Mouse (Mus musculus): ENCODE data around the gene Nek7. TPM values are rescaled to one million over a fixed set of nuclear protein-coding genes. Genes with fewer than 3 reads are reported as not detected.

The Nek7 gene
- polyA plus RNA-seq, 1 experiment, result 9.7 TPM

DNA sequence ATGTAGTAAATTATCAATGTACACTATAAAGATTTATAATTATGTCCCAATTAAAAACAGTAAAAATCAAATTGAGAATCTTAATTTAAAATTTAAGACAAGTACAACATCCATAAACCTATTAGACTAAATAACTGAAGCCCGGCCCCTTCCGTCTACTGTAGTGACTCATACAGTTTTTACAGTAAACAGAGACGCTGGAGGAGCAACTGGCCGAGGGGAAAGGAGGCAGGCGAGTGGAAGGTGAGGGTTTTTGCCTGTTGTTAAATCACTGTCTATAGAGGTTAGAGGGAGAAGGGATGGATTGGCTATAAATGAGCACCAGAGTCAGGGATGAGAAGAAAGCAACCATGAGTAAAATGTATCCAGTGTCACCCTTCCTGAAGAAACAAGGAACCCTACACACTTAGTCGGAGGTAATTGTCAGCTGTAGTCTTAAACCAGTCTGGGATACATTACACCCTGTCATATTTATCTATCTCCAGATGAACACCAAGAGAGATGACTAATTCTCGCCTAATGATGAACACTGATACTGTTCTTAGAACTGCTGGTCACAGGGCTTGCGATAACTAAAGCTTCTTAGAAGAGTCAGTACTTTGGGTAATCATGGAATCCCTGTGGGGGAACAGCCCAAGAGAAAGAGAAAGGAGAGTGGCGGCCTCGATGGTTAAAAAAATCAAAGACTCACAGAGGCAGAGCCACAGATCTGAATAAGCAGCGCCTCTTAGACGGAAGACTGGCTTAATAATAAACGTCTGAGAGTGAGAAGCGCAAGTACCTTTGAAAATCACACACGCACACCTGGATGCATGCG, 84.0 kb downstream of the Nek7 start:
- Histone ChIP-seq H3K36me3 (ENCODE audit: control insufficient read depth, insufficient read depth, low read length) (no peaks in the 10 kb centered on the region), H3K27me3 (ENCODE audit: control insufficient read depth, insufficient read depth, low read length) (no peaks in the 10 kb centered on the region), H3K4me1 (replicated peaks; ENCODE audit: control insufficient read depth, insufficient read depth, low read length) (no peaks in the 10 kb centered on the region), H3K4me3 (ENCODE audit: control insufficient read depth, insufficient read depth, low read length) (no peak overlapping the region), H3K27ac (ENCODE audit: control insufficient read depth, insufficient read depth, low read length) (no peak overlapping the region)
- 90% methylated on average over 16 of the region's 16 CpGs for WGBS
- no peak for DNase-seq
- no peak for TF ChIP-seq CTCF (IDR thresholded peaks at IDR 0.05; ENCODE audit: borderline replicate concordance, control insufficient read depth, extremely low read depth, insufficient read depth, low read length, poor library complexity)
- TF ChIP-seq POLR2A (IDR thresholded peaks at IDR 0.05; ENCODE audit: control insufficient read depth, extremely low read depth, insufficient read depth, low read length, poor library complexity), result no peak

DNA sequence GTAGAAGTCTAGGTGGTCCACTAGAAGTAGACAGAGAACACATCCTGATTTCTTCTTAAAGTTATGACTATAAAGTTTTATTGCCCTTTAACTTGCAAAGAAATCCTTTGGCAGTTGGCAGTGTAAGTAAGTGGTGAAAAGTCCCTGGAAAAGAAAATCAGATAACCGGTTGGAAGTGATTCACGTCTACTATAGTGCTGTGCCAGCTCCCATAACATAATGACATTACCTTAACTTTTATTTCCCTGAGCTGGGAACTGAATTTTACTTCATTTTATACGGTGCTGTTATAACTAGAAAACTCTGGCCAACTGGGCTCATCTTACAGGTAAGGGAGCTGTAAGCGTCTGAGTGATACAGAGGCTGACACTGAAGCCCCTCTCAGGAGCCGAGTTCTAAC, 89.3 kb downstream of the Nek7 start:
- Histone ChIP-seq H3K4me3 (ENCODE audit: control insufficient read depth, insufficient read depth, low read length) (no peak overlapping the region), H3K4me1 (replicated peaks; ENCODE audit: control insufficient read depth, insufficient read depth, low read length) (no peaks in the 10 kb centered on the region), H3K27ac (ENCODE audit: control insufficient read depth, insufficient read depth, low read length) (no peak overlapping the region), H3K27me3 (ENCODE audit: control insufficient read depth, insufficient read depth, low read length) (no peaks in the 10 kb centered on the region), H3K36me3 (ENCODE audit: control insufficient read depth, insufficient read depth, low read length) (no peaks in the 10 kb centered on the region)
- TF ChIP-seq CTCF (IDR thresholded peaks at IDR 0.05; ENCODE audit: borderline replicate concordance, control insufficient read depth, extremely low read depth, insufficient read depth, low read length, poor library complexity) (no peak), POLR2A (IDR thresholded peaks at IDR 0.05; ENCODE audit: control insufficient read depth, extremely low read depth, insufficient read depth, low read length, poor library complexity) (no peak)
- no peak for DNase-seq
- WGBS, result 93% methylated on average over 5 of the region's 5 CpGs

DNA sequence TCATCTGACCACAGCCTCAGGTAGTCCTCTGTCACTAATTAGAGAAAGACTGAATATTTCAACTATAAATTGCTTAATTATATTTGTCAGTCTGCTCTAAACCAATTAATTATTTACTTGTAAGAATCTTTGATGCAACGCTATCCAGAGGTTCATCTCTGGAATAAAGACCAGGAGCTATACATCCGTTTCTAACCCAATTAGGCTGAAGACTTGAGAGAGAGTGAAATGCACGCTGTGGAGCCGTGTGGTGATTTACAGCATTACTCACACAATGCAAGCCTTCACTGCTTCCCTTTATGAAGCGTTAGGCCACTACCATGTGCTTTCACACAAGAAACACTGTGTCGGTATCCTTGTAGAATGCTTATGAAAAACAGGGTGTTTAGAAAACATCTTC, 96.0 kb downstream of the Nek7 start:
- H3K36me3 ChIP-seq (ENCODE audit: control insufficient read depth, insufficient read depth, low read length), result no peaks in the 10 kb centered on the region
- H3K4me1 ChIP-seq (replicated peaks; ENCODE audit: control insufficient read depth, insufficient read depth, low read length), result no peaks in the 10 kb centered on the region
- WGBS, result 96% methylated on average over 6 of the region's 6 CpGs
- TF ChIP-seq POLR2A (IDR thresholded peaks at IDR 0.05; ENCODE audit: control insufficient read depth, extremely low read depth, insufficient read depth, low read length, poor library complexity) (no peak), CTCF (IDR thresholded peaks at IDR 0.05; ENCODE audit: borderline replicate concordance, control insufficient read depth, extremely low read depth, insufficient read depth, low read length, poor library complexity) (no peak)
- H3K4me3 ChIP-seq (ENCODE audit: control insufficient read depth, insufficient read depth, low read length), result no peak overlapping the region
- no peaks in the 10 kb centered on the region for H3K27me3 ChIP-seq (ENCODE audit: control insufficient read depth, insufficient read depth, low read length)
- H3K27ac ChIP-seq (ENCODE audit: control insufficient read depth, insufficient read depth, low read length), result no peak overlapping the region
- DNase-seq, result no peak

DNA sequence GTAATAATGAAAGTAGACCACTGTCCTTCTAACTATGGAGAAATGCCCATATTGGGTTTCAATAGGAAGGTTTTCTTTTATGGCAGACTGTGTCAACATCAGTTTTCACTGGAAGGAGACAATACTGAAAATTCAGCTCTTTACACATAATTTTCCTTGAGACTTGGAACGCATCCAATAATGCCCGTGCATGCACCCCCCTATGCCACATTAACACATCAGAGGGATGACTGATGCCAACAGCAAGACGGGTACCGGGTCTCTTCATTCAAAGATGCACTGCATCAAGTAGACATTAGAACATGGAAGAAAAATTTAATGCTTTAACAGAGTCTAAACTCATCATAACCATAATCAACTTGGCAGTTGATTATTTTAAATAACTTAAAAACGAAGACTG, 101.7 kb downstream of the Nek7 start:
- Histone ChIP-seq H3K36me3 (ENCODE audit: control insufficient read depth, insufficient read depth, low read length) (peaks cover 5% of the 10 kb centered on the region), H3K27ac (ENCODE audit: control insufficient read depth, insufficient read depth, low read length) (no peak overlapping the region), H3K4me1 (replicated peaks; ENCODE audit: control insufficient read depth, insufficient read depth, low read length) (peaks cover 4% of the 10 kb centered on the region; the same call in 1 of the 2 replicates), H3K4me3 (ENCODE audit: control insufficient read depth, insufficient read depth, low read length) (no peak overlapping the region), H3K27me3 (ENCODE audit: control insufficient read depth, insufficient read depth, low read length) (no peaks in the 10 kb centered on the region)
- no peak for DNase-seq
- TF ChIP-seq CTCF (IDR thresholded peaks at IDR 0.05; ENCODE audit: borderline replicate concordance, control insufficient read depth, extremely low read depth, insufficient read depth, low read length, poor library complexity) (no peak), POLR2A (IDR thresholded peaks at IDR 0.05; ENCODE audit: control insufficient read depth, extremely low read depth, insufficient read depth, low read length, poor library complexity) (no peak)
- WGBS, result 68% methylated on average over 5 of the region's 5 CpGs

DNA sequence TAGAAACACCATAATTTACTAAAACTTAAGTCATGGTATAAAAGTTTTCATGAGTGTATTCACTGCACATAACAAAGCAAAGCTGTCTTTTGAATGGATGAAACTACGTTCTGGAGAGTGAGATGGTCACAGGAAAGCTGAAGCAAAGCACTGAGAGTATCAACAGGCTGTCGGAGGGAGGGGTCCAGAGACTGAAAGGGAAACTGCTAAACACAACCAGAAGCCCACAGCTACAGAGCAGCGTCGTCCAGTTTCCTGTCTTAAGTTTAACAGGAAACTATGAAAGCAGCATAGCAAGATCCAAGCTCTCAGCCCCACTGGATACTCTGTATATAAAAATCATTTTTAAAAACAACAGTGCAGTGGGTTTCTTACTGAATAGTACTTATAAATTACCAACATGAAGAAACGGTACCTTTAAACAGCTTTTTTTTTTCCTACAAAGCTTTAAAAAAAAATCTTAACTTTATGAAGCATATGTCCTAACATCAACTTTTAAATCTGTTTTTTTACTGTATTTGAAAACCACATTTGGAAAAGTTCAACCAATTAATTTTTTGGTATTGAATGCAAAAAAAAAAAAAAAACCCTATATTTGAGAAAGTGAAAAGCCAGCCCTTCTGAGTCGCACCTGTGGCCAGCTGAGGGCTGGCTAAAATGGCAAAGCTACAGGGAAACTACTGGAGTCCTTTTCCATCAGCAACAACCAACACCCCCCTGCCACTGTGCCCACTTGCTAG, 102.4 kb downstream of the Nek7 start:
- 12% methylated on average over 6 of the region's 6 CpGs for WGBS
- TF ChIP-seq POLR2A (IDR thresholded peaks at IDR 0.05; ENCODE audit: control insufficient read depth, extremely low read depth, insufficient read depth, low read length, poor library complexity), result no peak
- no peak for TF ChIP-seq CTCF (IDR thresholded peaks at IDR 0.05; ENCODE audit: borderline replicate concordance, control insufficient read depth, extremely low read depth, insufficient read depth, low read length, poor library complexity)
- DNase-seq, result peak; percentile 27
- H3K4me3 ChIP-seq (ENCODE audit: control insufficient read depth, insufficient read depth, low read length), result no peak overlapping the region
- H3K27ac ChIP-seq (ENCODE audit: control insufficient read depth, insufficient read depth, low read length), result no peak overlapping the region; the same call in 1 of the 2 replicates
- H3K27me3 ChIP-seq (ENCODE audit: control insufficient read depth, insufficient read depth, low read length), result no peaks in the 10 kb centered on the region
- peaks cover 4% of the 10 kb centered on the region; the same call in 1 of the 2 replicates for H3K4me1 ChIP-seq (replicated peaks; ENCODE audit: control insufficient read depth, insufficient read depth, low read length)
- peaks cover 5% of the 10 kb centered on the region for H3K36me3 ChIP-seq (ENCODE audit: control insufficient read depth, insufficient read depth, low read length)

DNA sequence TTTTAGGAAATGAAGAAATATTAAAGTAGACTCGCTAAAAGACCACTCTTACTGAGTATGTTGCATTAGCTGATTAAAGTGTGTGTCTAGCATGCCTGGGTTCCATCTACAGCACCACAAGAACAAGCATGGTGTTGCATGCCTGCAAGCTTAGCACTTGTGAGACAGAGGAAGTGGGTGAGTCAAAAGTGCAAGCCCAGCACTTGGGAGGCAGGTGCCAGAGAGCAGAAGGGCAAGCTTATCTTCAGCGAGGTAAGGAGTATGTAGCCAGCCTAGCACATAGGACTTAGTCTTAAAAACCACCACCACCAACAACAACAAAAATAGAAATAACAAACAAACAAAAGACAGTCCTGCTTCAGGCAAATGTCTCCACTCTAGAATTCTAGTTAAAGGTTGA, 103.0 kb downstream of the Nek7 start:
- no peaks in the 10 kb centered on the region for H3K27me3 ChIP-seq (ENCODE audit: control insufficient read depth, insufficient read depth, low read length)
- peak; percentile 39 for DNase-seq
- TF ChIP-seq POLR2A (IDR thresholded peaks at IDR 0.05; ENCODE audit: control insufficient read depth, extremely low read depth, insufficient read depth, low read length, poor library complexity), result no peak
- TF ChIP-seq CTCF (IDR thresholded peaks at IDR 0.05; ENCODE audit: borderline replicate concordance, control insufficient read depth, extremely low read depth, insufficient read depth, low read length, poor library complexity), result no peak
- H3K36me3 ChIP-seq (ENCODE audit: control insufficient read depth, insufficient read depth, low read length), result peaks cover 5% of the 10 kb centered on the region
- 36% methylated on average over 2 of the region's 2 CpGs for WGBS
- no peak overlapping the region for H3K27ac ChIP-seq (ENCODE audit: control insufficient read depth, insufficient read depth, low read length)
- H3K4me3 ChIP-seq (ENCODE audit: control insufficient read depth, insufficient read depth, low read length), result no peak overlapping the region
- peaks cover 4% of the 10 kb centered on the region; the same call in 1 of the 2 replicates for H3K4me1 ChIP-seq (replicated peaks; ENCODE audit: control insufficient read depth, insufficient read depth, low read length)

Measured in thymus, adult 2 months (tissue).